Mouse (Mus musculus): ENCODE data around the gene Serhl. TPM values are rescaled to one million over a fixed set of nuclear protein-coding genes. Genes with fewer than 3 reads are reported as not detected.
"Not testable (repeated sequence)": the region's sequence is repeated elsewhere in the genome, so short reads cannot be mapped to it uniquely, and the experiment has no call there.

Serhl gene
- polyA plus RNA-seq, 1 experiment, result 37.5 TPM

DNA sequence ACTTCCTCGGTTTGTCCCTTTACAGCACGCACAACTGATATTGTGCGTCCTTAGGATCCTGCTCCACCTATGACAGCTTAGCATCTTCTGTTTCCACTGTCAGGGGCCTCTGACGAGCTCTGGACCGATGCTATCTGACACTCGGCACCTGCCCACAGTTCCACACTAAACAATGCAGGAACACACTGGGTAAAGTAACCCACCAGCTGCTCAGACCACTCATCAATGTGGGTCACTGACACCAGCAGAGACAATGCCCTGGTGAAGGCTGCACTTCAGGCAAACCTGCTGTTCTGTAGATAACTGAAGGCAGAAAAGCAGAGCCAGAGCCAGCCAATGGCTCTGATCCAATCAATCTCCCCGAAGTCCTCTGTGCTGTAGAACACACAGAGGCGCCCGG lies 37.3 kb downstream of the Serhl start:
- TF ChIP-seq CTCF (IDR thresholded peaks at IDR 0.05; ENCODE audit: control insufficient read depth, insufficient read depth, insufficient replicate concordance, low read depth, low read length) (no peak), POLR2A (IDR thresholded peaks at IDR 0.05; ENCODE audit: control insufficient read depth, low read depth, low read length) (no peak)
- Histone ChIP-seq H3K27ac (ENCODE audit: control insufficient read depth, insufficient read depth, low read depth, low read length) (no peak overlapping the region), H3K27me3 (ENCODE audit: control insufficient read depth, insufficient read depth, low read length) (no peaks in the 10 kb centered on the region), H3K4me3 (ENCODE audit: control insufficient read depth, low read depth, low read length) (no peak overlapping the region), H3K36me3 (ENCODE audit: control insufficient read depth, insufficient read depth, low read length) (peaks cover 8% of the 10 kb centered on the region), H3K4me1 (ENCODE audit: control insufficient read depth, insufficient read depth, low read length) (peaks cover 1% of the 10 kb centered on the region; the same call in 1 of the 2 replicates)

DNA sequence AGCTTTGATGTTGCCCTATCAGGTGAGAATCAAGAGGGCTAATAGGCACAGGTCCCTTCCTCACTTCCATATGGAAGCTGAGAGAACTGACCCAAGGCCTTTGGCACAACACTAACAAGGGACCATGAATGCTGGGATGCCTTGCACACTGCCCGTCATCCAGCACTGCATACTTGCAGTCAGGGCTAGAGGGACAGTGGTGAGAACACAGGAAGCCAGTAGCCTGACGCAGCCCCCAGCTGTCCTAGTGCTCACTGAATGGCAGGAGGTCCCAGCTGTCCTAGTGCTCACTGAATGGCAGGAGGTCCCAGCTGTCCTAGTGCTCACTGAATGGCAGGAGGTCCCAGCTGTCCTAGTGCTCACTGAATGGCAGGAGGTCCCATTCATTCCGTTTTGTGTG lies 37.7 kb downstream of the Serhl start:
- not testable (repeated sequence) for H3K36me3 ChIP-seq (ENCODE audit: control insufficient read depth, insufficient read depth, low read length); H3K27ac ChIP-seq (ENCODE audit: control insufficient read depth, insufficient read depth, low read depth, low read length); H3K4me3 ChIP-seq (ENCODE audit: control insufficient read depth, low read depth, low read length); H3K4me1 ChIP-seq (ENCODE audit: control insufficient read depth, insufficient read depth, low read length); H3K27me3 ChIP-seq (ENCODE audit: control insufficient read depth, insufficient read depth, low read length)

DNA sequence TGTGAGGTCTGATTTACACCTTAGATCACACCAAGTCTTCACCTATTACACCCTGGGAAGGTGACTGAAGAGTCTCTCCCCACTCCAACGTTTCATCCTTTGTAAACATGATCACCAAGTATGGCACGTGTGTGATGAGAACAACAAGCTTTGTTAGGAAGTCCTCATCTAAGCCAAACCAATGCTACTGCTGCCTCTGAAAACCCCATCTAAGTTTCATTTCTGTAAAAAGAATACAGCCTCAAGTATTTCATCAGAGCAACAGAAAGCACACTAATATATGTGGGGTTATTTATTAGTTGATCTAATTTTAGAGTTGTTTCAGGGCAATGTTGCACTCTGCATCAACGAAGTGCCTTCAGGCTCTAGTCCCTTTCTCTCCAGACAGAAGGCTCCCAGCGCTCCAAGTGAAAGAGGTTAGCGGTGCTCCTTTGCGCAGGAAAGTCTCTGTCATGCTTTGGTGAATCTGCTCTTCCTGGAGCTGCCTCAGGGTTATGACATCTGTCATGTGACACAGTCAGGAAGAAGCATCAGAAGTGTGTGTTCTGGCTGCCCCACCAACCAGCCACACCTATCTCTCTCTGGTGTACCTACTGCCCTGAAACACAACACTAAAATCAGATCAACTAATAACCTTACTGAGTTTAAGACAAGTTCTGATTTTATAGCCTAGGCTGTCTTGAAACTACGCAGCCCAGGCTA lies 40.4 kb downstream of the Serhl start:
- H3K4me3 ChIP-seq (ENCODE audit: control insufficient read depth, low read depth, low read length), result no peak overlapping the region
- H3K27ac ChIP-seq (ENCODE audit: control insufficient read depth, insufficient read depth, low read depth, low read length), result no peak overlapping the region
- H3K27me3 ChIP-seq (ENCODE audit: control insufficient read depth, insufficient read depth, low read length), result no peaks in the 10 kb centered on the region
- no peak for TF ChIP-seq CTCF (IDR thresholded peaks at IDR 0.05; ENCODE audit: control insufficient read depth, insufficient read depth, insufficient replicate concordance, low read depth, low read length)
- TF ChIP-seq POLR2A (IDR thresholded peaks at IDR 0.05; ENCODE audit: control insufficient read depth, low read depth, low read length), result no peak
- H3K4me1 ChIP-seq (ENCODE audit: control insufficient read depth, insufficient read depth, low read length), result no peaks in the 10 kb centered on the region
- peaks cover 8% of the 10 kb centered on the region for H3K36me3 ChIP-seq (ENCODE audit: control insufficient read depth, insufficient read depth, low read length)

DNA sequence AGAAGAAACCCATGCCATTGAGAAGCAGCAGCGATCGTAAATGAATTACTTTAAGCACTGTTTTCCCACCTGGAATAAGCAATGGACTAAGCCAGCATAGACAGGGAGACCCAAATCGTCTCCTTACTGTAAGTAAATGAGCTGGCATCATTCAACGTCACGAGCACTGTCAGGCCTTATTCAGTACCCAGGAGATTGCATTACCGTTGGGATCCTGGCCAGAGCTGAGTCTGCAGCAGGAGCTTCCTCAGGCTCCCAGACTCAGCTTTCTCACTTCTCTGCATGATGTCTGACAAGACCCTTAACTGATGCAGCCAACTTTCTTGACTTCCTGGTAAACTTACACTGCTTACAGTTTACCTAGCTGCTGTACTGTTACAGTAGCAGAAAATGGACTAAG lies 45.4 kb downstream of the Serhl start:
- H3K27me3 ChIP-seq (ENCODE audit: control insufficient read depth, insufficient read depth, low read length), result no peaks in the 10 kb centered on the region
- peaks cover 4% of the 10 kb centered on the region for H3K36me3 ChIP-seq (ENCODE audit: control insufficient read depth, insufficient read depth, low read length)

GRCm38 (mm10) chr15:83135654-83136053 lies 46.3 kb downstream of the Serhl start:
- Histone ChIP-seq H3K36me3 (ENCODE audit: control insufficient read depth, insufficient read depth, low read length) (peaks cover 2% of the 10 kb centered on the region), H3K27ac (ENCODE audit: control insufficient read depth, insufficient read depth, low read depth, low read length) (no peak overlapping the region), H3K4me1 (ENCODE audit: control insufficient read depth, insufficient read depth, low read length) (no peaks in the 10 kb centered on the region), H3K27me3 (ENCODE audit: control insufficient read depth, insufficient read depth, low read length) (no peaks in the 10 kb centered on the region), H3K4me3 (ENCODE audit: control insufficient read depth, low read depth, low read length) (no peak overlapping the region)
- TF ChIP-seq CTCF (IDR thresholded peaks at IDR 0.05; ENCODE audit: control insufficient read depth, insufficient read depth, insufficient replicate concordance, low read depth, low read length) (no peak), POLR2A (IDR thresholded peaks at IDR 0.05; ENCODE audit: control insufficient read depth, low read depth, low read length) (no peak)

More for the DNA sequence above, 45.4 kb downstream of the Serhl start:
- no peak overlapping the region for H3K27ac ChIP-seq (ENCODE audit: control insufficient read depth, insufficient read depth, low read depth, low read length)
- no peak for TF ChIP-seq POLR2A (IDR thresholded peaks at IDR 0.05; ENCODE audit: control insufficient read depth, low read depth, low read length)
- no peak for TF ChIP-seq CTCF (IDR thresholded peaks at IDR 0.05; ENCODE audit: control insufficient read depth, insufficient read depth, insufficient replicate concordance, low read depth, low read length)
- H3K4me3 ChIP-seq (ENCODE audit: control insufficient read depth, low read depth, low read length), result no peak overlapping the region
- no peaks in the 10 kb centered on the region for H3K4me1 ChIP-seq (ENCODE audit: control insufficient read depth, insufficient read depth, low read length)

GRCm38 (mm10) chr15:83142861-83143260 lies 53.6 kb downstream of the Serhl start:
- Histone ChIP-seq H3K4me1 (ENCODE audit: control insufficient read depth, insufficient read depth, low read length) (no peaks in the 10 kb centered on the region), H3K4me3 (ENCODE audit: control insufficient read depth, low read depth, low read length) (no peak overlapping the region), H3K27ac (ENCODE audit: control insufficient read depth, insufficient read depth, low read depth, low read length) (no peak overlapping the region), H3K36me3 (ENCODE audit: control insufficient read depth, insufficient read depth, low read length) (no peaks in the 10 kb centered on the region; the same call in 1 of the 2 replicates), H3K27me3 (ENCODE audit: control insufficient read depth, insufficient read depth, low read length) (no peaks in the 10 kb centered on the region)
- TF ChIP-seq CTCF (IDR thresholded peaks at IDR 0.05; ENCODE audit: control insufficient read depth, insufficient read depth, insufficient replicate concordance, low read depth, low read length) (no peak), POLR2A (IDR thresholded peaks at IDR 0.05; ENCODE audit: control insufficient read depth, low read depth, low read length) (no peak)

DNA sequence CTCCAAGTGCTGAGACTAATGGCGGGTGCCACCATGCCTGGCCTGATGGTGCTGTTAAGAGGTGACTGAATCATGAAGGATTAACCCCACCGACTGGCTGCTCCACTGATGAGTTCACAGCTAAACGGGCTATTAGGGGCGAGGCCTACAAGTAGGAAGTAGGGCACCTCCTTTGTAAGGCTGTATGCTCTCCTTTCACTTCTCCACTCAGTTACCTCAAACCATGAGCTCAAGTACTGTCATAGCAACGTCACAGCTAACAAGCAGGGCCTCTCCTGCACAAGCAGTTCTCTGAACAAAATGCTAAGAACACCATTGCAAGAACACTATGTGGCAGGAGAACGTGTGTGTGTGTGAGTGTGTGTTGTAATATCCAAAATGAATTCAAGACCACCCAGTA lies 56.2 kb downstream of the Serhl start:
- Histone ChIP-seq H3K36me3 (ENCODE audit: control insufficient read depth, insufficient read depth, low read length) (no peaks in the 10 kb centered on the region), H3K4me1 (ENCODE audit: control insufficient read depth, insufficient read depth, low read length) (peaks cover 8% of the 10 kb centered on the region)
- TF ChIP-seq POLR2A (IDR thresholded peaks at IDR 0.05; ENCODE audit: control insufficient read depth, low read depth, low read length) (no peak), CTCF (IDR thresholded peaks at IDR 0.05; ENCODE audit: control insufficient read depth, insufficient read depth, insufficient replicate concordance, low read depth, low read length) (no peak)

DNA sequence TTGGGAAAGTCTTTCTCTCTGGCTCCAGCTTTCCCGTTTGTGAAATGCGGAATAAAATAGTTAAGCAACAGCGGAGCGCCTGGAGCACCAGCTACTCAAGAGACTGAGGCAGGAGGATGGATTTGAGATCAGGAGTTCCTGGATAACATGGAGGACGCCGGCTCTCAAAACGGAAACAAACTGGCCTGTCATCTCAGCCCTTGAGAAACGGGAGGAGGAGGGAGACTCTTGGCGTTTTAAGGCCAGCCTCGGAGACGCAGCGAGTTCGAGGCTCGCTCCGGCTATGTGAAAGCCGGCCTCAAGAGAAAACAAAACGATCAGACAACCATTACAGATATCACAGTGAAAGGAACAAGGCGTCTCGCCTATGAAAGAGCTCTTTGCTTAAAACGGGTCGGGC lies 59.1 kb downstream of the Serhl start:
- Histone ChIP-seq H3K36me3 (ENCODE audit: control insufficient read depth, insufficient read depth, low read length) (no peaks in the 10 kb centered on the region), H3K4me3 (ENCODE audit: control insufficient read depth, low read depth, low read length) (peak overlapping the region; percentile 97), H3K4me1 (ENCODE audit: control insufficient read depth, insufficient read depth, low read length) (peaks cover 8% of the 10 kb centered on the region), H3K27me3 (ENCODE audit: control insufficient read depth, insufficient read depth, low read length) (no peaks in the 10 kb centered on the region), H3K27ac (ENCODE audit: control insufficient read depth, insufficient read depth, low read depth, low read length) (peak overlapping the region; percentile 96)
- TF ChIP-seq POLR2A (IDR thresholded peaks at IDR 0.05; ENCODE audit: control insufficient read depth, low read depth, low read length), result no peak
- TF ChIP-seq CTCF (IDR thresholded peaks at IDR 0.05; ENCODE audit: control insufficient read depth, insufficient read depth, insufficient replicate concordance, low read depth, low read length), result no peak

More for the DNA sequence above, 56.2 kb downstream of the Serhl start:
- Histone ChIP-seq H3K27me3 (ENCODE audit: control insufficient read depth, insufficient read depth, low read length) (no peaks in the 10 kb centered on the region), H3K4me3 (ENCODE audit: control insufficient read depth, low read depth, low read length) (no peak overlapping the region), H3K27ac (ENCODE audit: control insufficient read depth, insufficient read depth, low read depth, low read length) (no peak overlapping the region)
